Mouse (Mus musculus): ENCODE measurements around the gene Ptges2.
"Not testable (repeated sequence)": the region's sequence is repeated elsewhere in the genome, so short reads cannot be mapped to it uniquely, and the experiment has no call there.

The Ptges2 gene

GRCm38 (mm10) chr2:32395484-32395945, at the start of gene Ptges2:
Gene Ptges2, plus strand, starts transcription at chr2:32395896.
- DNase-seq = peak; percentile 96

GRCm38 (mm10) chr2:32347019-32347418, 48.7 kb upstream of the Ptges2 start:
- DNase-seq = no peak

GRCm38 (mm10) chr2:32348311-32348710, 47.4 kb upstream of the Ptges2 start:
- no peak for DNase-seq

DNA sequence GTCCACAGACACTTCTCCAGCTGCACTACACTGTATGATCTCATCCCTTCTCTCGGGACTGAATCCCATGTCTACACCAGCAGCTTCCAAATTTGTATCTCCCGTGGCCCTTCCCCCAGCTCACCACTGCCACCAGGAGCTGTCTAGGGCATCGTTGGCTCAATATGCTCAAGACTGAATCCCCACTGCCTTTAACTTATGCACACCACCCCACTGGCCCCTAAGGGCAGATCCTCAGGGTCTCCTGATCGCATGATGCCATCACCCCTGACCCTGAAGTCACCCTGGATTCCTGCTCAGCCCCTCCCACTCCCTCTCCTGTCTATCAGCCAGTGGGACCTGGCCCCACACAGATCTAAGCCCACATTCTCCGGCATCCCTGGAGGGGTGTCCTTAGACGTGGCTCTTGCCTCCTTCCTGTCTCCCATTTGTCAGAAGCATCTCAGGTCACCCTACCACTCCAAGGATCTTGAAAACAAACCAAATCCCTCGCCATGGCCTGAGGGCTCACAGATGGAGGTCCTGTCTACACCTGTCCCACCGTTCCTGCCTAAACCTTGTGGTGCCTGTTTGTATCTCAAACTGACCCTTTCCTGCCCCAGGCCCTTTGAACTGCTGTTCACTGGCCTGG, 46.0 kb upstream of the Ptges2 start:
- no peak for DNase-seq

DNA sequence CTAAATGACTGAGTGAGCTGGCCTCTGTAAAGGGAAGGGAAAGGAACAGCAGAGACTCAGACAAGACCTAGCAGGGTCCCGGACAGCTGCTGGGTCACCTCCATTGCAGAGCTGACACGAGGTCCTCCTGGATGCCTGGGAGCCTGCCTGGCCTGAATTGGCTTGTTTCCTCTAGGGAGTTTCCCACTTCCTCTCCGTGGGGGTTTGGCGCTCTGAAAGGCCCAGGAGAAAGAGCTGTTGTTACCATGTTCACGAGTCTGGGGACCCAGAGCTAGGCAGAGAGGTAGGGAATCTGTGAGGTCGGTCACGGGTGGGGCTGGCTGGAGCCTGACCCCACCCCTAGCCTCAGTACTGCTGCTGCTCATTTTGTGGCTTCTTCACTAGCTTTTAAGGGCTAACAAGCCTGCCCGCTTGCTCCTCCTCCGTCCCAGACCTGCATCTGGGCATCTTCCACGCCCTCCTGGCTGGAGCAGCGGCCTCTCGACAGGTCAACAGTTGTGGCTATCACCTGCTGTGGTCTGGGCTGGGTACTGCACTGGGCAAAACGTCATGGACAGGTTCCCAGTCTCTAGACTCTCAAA, 45.1 kb upstream of the Ptges2 start:
- no peak for DNase-seq

GRCm38 (mm10) chr2:32351471-32351961, 44.2 kb upstream of the Ptges2 start:
- DNase-seq = no peak

GRCm38 (mm10) chr2:32352151-32353006, 43.3 kb upstream of the Ptges2 start, which contains the start of gene Ciz1:
Gene Ciz1, plus strand, starts transcription at chr2:32352327.
- DNase-seq = no peak

- DNase-seq = peak; percentile 88
Measured at GRCm38 (mm10) chr2:32353007-32353542, 42.6 kb upstream of the Ptges2 start, which contains the start of gene Dnm1. Gene Dnm1, minus strand, starts transcription at chr2:32353338.

- no peak for DNase-seq
Measured at GRCm38 (mm10) chr2:32353836-32354235, 41.9 kb upstream of the Ptges2 start.

GRCm38 (mm10) chr2:32354336-32354895, 41.3 kb upstream of the Ptges2 start:
- DNase-seq = no peak

DNA sequence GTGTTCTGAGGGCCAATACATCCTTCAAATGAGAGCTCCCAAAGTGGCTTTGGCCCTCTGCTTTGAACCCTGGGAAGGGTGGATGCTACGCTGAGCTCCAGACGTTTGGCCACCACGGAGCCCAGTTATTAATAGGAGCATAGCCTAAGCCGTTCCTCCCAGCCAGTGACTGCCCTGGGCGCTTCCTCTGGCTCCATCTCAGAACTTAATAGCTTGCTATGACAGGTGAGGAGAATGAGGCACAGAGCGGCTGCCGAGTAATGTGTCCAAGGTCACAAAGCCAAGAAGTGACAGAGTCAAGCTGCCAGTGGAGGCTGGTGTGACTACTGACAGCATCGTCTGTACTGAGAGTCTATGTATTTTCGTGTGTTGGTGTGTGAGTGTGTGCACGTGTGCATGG, 39.5 kb upstream of the Ptges2 start:
- no peak for DNase-seq

GRCm38 (mm10) chr2:32357710-32358109, 38.0 kb upstream of the Ptges2 start:
- no peak for DNase-seq

GRCm38 (mm10) chr2:32358381-32358780, 37.3 kb upstream of the Ptges2 start:
- DNase-seq = no peak

DNA sequence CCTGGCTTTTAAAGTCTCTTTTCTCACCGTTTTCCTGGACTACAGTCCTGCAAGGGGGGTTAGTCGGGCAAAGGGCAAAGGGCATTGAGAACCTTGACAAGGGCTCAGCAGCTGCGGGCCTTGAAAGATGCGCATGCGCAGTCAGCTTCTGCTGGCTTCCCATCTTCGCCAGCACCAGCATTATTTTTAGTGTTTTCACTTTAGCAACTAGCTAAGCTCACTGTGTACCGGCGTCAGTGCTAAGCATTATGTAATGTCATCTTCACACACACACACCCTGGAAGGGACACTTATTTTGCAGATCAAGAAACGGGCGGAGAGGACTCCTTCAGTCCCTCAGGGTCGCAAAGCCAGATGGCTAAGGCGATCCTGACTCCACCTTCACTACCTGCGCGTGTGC, 35.0 kb upstream of the Ptges2 start:
- DNase-seq = peak; percentile 92

DNA sequence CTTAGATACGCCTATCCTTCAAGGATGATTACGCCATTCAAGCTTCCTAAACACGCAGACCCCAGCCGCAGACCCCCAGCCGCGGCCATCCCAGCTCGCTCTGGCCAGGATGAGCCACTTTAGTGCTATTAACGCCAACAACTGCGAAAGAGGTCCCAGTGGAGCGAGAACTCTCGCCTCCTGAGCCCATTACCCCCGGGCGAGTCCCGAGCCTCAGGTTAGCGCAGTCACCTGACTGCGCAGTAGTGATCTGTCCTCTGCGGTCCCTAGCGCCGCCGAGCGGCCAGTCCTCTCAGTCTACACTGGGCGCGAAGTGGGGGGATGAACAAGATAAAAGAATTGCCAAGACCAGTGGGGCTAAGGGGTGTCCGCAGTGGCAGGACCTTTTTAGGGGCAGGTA, 34.3 kb upstream of the Ptges2 start:
- DNase-seq = peak; percentile 83

GRCm38 (mm10) chr2:32362274-32362673, 33.4 kb upstream of the Ptges2 start:
- not testable (repeated sequence) for DNase-seq

- DNase-seq = peak; percentile 94
Measured at GRCm38 (mm10) chr2:32362817-32363340, 32.8 kb upstream of the Ptges2 start.

GRCm38 (mm10) chr2:32363376-32364106, 32.2 kb upstream of the Ptges2 start:
- no peak for DNase-seq

DNA sequence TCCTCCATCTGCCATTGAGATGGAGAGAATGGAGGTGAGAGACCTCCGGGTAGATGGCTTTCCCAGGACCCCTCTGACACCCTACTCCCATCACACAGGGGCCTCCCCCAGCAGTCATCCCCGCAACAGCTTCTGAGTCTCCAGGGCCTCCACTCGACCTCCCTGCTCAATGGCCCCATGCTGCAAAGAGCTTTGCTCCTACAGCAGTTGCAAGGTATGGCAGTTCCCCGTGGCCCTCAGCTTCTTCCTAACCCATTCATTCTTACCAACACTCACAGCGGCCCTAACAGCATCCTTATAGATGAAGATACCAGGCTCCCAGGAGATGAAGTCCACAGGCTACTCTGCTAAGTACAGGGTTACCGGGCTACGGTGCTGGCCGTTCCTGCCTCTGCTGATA, 31.6 kb upstream of the Ptges2 start:
- no peak for DNase-seq

DNA sequence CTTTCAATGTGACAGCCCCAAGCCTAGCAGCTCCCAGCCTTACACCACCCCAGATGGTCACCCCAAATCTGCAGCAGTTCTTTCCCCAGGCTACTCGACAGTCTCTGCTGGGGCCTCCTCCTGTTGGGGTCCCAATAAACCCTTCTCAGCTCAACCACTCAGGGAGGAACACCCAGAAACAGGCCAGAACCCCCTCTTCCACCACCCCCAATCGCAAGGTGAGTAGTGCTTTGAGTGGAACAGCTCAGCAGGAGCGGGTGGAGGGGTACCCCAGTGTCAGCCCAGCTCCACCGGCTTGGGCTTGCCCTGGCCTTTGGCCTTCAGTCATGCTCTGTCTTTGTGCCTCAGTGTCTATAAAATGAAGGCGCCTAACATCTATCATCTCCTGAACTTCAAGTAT, 28.4 kb upstream of the Ptges2 start:
- DNase-seq = no peak

DNA sequence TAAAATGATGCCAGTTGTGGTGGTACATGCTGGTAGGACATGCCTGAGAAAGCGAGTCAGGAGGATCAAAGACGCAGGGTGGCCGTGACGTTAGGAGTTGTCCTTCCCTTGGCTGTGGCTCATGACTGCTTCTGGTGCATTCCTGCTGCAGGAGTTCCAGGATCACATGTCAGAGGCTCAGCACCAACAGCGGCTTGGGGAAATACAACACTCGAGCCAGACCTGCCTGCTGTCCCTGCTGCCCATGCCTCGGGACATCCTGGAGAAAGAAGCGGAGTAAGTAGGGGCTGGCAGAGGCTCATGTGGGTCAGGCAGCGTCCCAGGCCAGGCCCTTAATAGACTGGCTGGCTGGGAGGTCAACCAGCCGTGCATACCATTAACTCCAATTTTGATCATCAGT, 21.5 kb upstream of the Ptges2 start:
- no peak for DNase-seq
